Mouse (Mus musculus) urinary bladder, postnatal 4 days (tissue): ENCODE data around the gene Ccdc167.
A peak's percentile ranks its signal among the peaks of the same experiment; 100 is the strongest.

Source experiments
- DNase-seq, 2 experiments: peaks; one replicate each; pipeline ENCODE4 v3.0.0; 2021 to 2022; ENCODE audit warnings: low spot score in 2 of 2

Ccdc167 gene

DNA sequence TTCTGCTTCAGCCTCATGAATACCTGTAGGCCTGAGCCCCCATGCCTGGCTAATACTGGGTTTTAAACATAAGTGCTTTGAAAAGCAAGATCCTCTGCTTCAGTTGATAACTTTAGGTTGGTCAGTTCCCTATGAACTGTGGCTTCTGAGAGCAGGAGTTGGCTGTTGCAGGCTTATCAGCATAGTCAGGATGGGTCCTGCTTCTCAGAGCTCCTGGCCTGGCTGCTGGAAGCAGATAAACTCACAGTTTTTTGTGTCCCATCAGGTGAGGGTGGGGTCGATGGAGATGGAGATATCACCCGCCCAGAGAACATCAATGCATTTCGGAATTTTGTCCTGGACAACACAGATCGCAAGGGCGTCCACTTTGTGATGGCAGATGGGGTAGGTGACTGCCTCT is 30.1 kb downstream of the Ccdc167 start:
- DNase-seq: no peak

- DNase-seq: no peak
These were observed 32.6 kb downstream of the Ccdc167 start for GRCm38 (mm10) chr17:29684275-29684674.

DNA sequence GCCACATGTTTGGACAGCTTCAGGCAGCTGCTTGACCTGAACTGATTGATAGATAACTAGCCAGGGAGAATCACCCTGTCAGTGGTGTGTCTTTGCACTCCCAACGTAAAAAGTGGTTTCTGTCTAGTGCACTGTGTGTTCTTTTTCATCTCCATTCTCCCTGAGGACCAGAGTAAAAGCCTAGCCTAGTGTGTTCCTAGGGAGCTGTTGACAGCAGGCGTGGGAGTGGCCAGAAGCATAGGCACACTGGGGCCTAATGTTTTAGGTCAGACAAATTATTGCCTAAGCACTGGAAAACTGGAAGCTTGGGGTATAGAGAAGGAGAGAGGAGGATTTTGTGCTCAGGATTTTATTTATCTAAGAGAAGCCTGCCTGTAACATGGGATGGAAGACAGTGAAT is 33.7 kb downstream of the Ccdc167 start:
- DNase-seq: no peak

DNA sequence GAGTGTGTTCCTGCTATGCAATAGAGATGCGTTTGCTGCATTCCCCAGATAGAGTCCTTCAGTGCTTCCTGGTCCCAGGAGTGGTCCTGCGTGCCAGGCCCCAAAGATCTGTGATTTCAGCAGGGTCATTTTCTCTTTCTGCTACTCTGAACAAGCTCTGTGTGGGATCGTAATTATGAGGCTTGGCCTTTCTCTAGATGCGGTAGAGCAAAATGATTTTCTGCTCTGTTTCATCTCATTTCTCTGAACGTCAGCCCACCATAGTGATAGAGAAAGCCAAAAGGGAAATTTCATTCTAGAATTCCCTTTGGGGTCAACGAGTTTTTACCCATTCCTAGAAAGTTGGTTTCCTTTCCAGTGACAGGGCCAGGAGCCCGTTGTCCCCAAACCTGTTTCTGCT is 34.6 kb downstream of the Ccdc167 start:
- no peak for DNase-seq

DNA sequence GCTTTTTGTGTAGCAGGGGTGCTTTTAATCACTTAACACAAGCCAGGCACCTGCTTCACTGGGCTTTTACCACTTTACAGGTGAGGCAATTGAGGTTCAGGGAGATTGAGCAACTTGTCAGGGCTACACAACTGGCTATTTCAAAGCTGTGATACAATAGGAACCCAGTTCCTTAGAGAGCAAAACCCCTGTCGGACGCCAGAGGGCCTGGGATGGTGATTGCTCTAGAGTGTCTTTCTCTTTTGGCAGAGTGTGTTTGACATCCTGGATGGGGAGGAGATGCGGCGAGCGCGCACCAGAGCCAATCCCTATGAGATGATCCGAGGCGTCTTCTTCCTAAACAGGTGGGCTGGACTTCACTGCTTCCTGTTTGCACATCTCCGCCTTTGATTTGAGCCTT is 35.2 kb downstream of the Ccdc167 start:
- DNase-seq: no peak

DNA sequence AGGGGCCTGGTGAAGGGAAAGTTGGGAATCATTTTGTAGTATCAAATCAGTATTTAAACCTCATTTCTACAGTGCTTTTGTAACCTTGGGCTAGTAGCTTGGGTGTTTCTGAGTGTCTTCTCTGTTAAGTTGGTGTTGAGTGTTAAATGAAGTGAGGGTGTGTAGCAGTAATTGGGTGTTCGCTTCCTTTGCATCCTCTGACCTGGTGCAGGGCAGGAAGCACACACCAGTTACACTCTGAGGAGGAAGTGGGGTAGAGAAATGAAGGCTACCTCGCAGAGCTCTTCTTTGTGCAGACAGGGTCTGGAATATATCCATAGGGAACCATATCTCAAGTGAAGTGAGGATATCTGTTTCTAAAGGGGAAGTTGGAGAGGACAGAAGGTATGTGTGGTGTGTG is 35.9 kb downstream of the Ccdc167 start:
- DNase-seq: no peak

GRCm38 (mm10) chr17:29680174-29680573 is 36.7 kb downstream of the Ccdc167 start:
- DNase-seq: no peak

DNA sequence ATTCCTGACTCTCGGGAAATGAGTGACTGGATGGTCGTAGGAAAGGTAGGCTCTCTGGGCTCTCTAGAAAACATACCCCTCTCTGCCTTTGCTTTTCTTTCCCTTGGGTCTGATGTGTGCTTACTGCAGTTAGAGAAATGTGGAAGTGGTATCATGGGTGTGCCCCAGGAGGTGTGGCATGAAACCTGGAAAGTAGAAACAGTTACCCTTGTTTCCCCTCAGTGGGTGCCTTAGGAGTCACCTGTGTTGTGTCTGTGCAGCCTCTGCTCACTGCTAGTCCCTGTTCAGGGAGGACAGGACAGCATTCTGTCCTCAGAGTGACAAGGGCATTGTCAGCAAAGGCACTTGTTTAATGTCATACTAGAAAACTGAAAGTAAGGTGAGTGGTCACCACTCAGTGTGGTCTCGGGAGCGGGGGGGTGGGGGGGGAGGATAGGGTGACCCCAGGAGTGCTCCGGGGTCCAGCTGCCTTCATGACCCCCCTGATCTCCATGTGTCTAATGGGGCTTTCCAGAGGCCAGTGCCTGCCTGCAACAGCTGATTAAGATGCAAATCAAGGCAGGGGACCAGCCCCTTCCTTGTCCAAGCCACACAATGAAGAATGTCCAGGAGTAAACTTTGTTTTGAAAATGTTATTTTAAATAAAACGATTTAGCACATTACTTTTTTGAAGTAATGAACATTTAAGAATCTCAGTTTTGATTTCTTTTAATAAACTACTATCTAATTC is 37.6 kb downstream of the Ccdc167 start:
- no peak for DNase-seq

DNA sequence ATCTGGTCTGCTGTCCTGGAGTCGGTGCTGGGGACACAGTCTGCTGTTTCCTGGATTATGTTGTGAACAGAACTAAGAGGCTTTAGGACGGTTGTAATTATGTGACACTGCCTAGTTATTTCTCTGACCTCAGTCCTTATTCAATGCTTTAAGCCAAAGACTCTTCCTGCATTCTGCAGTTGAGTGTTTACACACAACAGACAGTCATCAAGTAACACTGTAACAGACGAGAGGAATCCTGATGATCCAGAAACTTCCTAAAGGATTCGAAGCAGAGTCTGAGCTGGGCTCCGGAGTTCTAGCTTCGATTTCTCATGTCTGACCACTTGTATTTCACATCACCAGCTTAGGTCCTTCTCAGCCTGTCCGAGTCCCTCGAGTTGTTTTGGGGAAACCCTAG is 38.3 kb downstream of the Ccdc167 start:
- DNase-seq: no peak

DNA sequence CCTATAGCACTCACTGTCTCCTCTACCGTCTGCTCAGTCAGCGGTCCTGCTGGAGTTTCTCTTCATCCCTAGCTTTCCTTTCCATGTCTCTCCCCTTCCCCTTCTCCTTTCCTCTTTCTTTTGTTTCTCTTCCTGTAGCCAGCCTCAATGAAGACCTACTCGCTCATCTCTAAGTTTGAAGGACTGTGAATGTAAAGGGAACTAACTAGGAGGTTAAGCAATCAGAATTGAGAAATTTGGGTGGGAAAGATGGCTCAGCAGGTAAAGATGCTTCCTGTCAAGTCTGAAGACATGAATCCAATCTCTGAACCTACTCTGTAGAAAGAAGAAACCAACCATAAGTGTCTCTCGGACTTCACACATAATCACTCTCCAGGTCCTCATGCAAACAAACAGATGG is 43.5 kb downstream of the Ccdc167 start:
- no peak for DNase-seq

GRCm38 (mm10) chr17:29671021-29671420 is 45.8 kb downstream of the Ccdc167 start:
- no peak for DNase-seq

DNA sequence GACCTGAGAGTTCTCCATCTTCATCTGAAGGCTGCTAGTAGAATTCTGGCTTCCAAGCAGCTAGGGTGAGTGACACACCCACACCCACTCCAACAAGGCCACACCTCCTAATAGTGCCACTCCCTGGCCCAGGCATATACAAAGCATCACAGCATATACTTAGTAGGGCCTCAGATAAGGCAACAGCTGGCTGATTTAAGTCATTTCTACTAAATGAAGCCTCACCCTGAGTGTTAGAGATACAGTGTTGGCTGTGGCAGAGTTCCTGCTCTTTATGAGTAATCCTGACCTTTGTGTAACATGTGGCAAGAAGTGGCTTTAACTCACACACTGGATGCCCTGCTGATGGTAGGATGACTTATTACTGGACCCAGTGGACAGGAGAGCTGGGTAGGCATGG is 46.9 kb downstream of the Ccdc167 start:
- no peak for DNase-seq

DNA sequence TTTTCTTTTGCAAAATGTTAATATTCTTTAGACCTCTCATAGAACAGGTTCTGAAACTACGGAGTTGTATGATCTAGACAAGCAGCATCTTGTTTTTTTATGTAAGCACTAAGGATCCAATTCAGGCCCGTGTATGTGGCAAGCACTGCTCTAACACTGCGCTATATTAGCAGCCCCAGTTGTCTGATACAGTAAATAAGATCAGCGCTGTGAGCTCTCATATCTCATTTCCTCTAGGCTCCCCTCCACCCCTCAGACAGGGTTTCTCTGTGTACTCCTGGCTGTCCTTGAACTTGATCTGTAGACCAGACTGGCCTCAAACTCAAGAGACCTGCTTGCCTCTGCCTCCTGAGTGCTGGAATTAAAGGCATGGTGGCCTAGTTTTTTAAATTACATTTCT is 47.8 kb downstream of the Ccdc167 start:
- DNase-seq: no peak

DNA sequence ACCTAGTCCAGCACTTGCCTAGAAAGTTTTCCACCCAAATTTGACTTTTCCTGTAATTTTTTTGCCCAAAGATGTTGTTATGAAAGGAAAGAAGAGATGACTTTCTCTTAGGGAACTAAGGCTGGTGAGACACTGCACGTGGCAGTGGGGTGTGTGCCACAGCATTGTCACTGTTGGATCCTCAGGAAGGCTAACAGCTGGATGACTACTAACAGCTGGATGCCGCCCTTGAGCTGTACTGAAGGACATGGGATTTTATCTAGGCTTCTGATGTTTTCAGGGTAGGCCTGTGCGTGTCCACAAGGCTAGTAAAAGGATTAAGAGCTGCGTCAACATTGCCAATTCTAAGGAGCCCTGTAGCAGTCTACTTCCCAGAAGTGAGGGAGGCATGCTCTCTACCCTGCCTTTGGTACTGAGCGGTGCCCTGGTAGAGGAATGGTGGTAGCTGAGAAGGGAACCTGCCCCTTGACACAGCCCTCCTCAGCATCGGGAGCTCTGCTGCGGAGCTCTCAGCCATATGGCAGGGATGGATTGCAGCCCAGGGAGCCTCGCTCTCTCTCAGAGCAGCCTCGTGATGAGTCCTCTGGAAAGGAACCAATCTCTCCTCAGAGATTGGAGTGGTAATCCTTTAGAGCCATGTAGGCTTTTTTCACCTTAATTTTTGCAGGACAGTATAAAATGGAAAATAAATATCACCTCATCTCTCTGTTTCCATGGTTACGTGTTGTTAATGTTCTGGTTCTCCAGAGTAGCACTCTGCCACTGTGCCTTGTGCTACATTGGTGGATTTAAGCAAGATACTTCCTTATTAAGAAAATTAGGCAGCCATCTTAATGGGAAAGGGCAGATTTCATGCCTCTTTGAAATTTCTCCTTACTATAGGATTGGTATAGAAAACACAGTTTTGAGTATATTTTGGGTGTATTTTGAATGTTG is 48.5 kb downstream of the Ccdc167 start:
- no peak for DNase-seq

GRCm38 (mm10) chr17:29662145-29662544 is 54.7 kb downstream of the Ccdc167 start:
- DNase-seq: no peak

DNA sequence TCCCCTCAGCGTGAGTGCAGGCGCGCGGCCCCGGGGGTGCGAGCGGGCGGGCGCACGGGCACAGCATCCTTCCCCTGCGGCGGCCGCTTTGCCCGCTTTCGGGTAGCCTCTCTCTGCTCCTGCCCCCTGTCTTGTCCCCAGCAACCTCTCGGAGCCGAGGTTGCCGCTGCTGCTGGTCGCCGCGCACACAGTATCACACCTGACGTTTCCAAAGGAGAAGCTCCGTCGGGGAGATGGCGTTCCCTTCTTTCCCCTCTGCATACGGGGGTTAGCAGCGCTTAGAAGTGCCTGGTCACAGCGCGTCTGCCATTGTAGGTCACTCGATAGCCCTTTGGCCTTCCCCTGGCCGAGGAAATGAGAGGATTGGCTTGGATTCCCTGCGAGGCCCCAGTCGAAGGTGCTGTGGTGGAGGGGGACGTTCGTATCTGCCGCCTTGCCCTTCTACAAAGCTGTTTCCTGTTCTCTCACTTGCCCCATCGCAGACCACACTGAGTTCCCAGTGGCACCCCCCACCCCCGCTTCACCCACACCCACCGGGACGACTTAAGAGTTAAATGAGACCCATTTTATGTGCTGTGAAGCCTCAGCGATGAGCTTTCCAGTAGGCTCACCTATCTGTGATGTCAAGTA is 56.0 kb downstream of the Ccdc167 start:
- no peak for DNase-seq

GRCm38 (mm10) chr17:29660076-29660761 is 56.6 kb downstream of the Ccdc167 start, which contains the start of gene Cmtr1:
Cmtr1 (plus strand) TSS chr17:29660595.
- peak; percentile 95 to 96 for DNase-seq

GRCm38 (mm10) chr17:29658249-29658648 is 58.6 kb downstream of the Ccdc167 start:
- DNase-seq: no peak

GRCm38 (mm10) chr17:29642219-29642618 is 74.6 kb downstream of the Ccdc167 start:
- no peak for DNase-seq

- DNase-seq: no peak
These were observed 75.9 kb downstream of the Ccdc167 start for GRCm38 (mm10) chr17:29640971-29641370.

- no peak for DNase-seq
These were observed 78.9 kb downstream of the Ccdc167 start for GRCm38 (mm10) chr17:29637895-29638294.

DNA sequence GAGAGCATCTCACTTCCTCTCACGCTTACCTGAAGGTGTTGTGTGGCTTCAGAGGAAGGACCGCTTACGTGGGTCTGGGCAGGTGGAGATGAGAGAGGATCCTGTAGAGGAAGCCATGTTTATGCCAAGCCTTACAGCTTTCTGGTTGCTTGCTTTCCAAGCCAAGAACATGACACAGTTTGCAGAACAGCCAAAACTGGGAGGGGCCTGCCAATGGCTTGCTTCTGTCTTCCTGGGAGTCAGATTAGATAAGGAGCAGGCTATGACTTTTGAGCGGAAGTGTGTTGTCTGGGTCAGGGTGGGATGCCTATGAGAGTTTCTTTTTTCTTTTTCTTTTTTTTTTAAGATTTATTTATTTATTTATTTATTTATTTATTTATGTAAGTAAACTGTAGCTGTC is 79.5 kb downstream of the Ccdc167 start:
- DNase-seq: no peak
